Mouse (Mus musculus) T-helper 2 cell (primary cell): Measurements from ENCODE around the gene Pfn3.
"Not testable (repeated sequence)": the region's sequence is repeated elsewhere in the genome, so short reads cannot be mapped to it uniquely, and the experiment has no call there.

ENCODE experiments used
- in situ Hi-C: fragments of 300-600 bp; cut with MboI, MseI; formaldehyde crosslinking; loops from one replicate; pipeline ENCODE4 v1.15.1; 2025; ENCODE audit warnings: high pct_unique_total_duplicates

The Pfn3 gene

DNA sequence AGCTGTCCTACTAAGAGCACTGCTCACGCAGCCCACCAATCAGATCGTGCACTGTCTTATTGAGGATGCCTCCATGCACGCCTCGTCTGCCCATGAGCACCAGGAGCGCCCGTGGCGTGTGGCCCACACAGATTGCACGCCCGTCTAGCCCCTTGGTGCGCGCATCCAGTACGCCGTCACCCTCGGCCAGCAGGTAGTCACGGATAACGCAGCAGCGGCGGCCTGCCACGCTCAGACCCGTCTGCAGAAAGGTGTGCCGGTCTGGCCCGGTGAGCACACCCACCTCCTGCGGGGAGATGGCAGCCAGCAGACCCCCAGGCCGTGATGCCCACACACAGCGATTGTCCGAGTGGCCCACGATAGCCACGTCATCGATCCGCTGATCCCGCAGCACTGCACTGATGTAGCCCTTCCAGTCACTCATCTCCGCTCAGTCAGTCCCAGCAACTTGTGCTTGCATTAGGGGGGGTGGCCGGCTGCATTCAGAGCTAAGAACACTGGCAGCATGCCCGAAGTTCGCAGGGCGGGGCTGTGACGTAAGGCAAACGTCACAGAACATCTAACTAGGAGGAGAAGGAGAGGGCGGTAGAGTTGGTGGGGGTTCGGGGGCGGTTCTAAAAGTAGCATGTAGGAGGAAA is at the start of gene Pfn3:
Pfn3 (minus strand) TSS at position 490 of the 638 bp plus-strand sequence.
- in situ Hi-C loops: loop anchor here (5.0 kb wide), 1 partner anchor 37 kb away; no protein-coding TSS in a partner anchor

- in situ Hi-C loops: no loop called here
Measured at GRCm38 (mm10) chr13:55464027-55464884, 49.2 kb upstream of the Pfn3 start, which contains the start of gene Prr7. TSS of gene Prr7 (plus strand) at chr13:55464267.

GRCm38 (mm10) chr13:55463399-55464026 is 48.5 kb upstream of the Pfn3 start:
- in situ Hi-C loops: no loop called here

DNA sequence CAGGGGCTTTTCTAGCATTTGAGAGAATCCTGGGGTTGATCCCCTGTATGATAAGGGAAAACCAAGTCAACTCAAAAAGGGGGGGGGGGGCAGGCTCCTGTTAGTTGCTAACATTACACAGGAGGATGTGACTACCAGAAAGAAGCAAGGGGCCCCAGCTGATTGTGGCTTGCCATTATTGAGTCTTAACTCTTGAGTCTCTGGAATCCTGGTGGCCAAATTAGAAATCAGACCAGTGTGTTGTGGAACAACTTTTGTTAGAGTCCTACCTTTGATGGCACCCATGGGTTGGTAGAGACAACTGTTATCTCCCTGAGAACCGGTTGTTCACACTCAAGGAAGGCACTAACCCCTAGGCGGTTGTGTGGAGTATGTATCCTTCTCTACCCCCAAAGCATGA is 47.9 kb upstream of the Pfn3 start:
- in situ Hi-C loops: no loop called here

- in situ Hi-C loops: loop anchor here (5.0 kb wide), 1 partner anchor 35 kb away; the partner anchor contains the start of gene Pfn3
Measured at GRCm38 (mm10) chr13:55451785-55452549, 36.9 kb upstream of the Pfn3 start.

GRCm38 (mm10) chr13:55451296-55451695 is 36.3 kb upstream of the Pfn3 start:
- in situ Hi-C loops: loop anchor here (5.0 kb wide), 1 partner anchor 34 kb away; the partner anchor contains the start of gene Pfn3

DNA sequence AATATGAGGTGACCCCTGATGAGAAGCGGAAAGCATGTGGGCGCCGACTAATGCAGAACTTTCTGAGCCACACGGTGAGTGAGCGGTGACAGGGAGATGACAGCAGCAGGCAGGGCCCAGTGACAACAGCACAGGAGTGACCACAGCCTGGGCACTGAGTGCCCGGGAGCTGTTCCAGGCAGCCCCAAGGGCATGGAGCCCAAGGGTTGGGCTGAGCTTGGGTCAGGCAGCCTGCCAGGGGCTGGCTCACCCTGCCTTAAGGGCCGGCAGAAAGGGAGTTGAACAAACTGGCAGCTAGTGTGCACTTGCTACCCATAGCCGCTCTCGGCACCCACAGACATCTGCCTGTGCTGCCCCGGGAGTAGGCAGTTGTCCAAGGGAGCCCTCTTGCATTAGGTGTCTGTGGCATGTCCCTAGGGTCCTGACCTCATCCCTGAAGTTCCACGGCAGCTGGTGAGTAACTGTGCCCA is 35.5 kb upstream of the Pfn3 start:
- in situ Hi-C loops: loop anchor here (5.0 kb wide), 1 partner anchor 33 kb away; the partner anchor contains the start of gene Pfn3

GRCm38 (mm10) chr13:55449679-55450441 is 34.8 kb upstream of the Pfn3 start:
- in situ Hi-C loops: loop anchor here (5.0 kb wide), 1 partner anchor 33 kb away; the partner anchor contains the start of gene Pfn3

DNA sequence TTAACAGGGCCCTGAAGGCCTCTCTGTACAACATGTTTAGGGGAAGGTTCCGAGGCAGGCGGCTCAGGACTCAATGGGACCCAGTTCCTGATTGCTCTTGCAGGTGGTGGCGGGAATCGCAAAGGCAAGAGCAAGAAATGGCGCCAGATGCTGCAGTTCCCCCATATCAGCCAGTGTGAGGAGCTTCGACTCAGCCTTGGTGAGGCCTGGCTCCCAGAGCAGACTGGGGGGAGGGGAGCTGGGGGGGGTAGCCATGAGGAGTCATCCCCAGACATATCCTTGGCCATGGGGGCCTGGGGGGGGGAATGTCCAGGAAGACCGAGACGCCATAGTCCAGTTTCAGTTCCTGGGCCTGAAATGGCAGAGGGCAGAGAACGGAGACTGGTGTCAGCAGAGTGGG is 34.2 kb upstream of the Pfn3 start:
- in situ Hi-C loops: no loop called here

DNA sequence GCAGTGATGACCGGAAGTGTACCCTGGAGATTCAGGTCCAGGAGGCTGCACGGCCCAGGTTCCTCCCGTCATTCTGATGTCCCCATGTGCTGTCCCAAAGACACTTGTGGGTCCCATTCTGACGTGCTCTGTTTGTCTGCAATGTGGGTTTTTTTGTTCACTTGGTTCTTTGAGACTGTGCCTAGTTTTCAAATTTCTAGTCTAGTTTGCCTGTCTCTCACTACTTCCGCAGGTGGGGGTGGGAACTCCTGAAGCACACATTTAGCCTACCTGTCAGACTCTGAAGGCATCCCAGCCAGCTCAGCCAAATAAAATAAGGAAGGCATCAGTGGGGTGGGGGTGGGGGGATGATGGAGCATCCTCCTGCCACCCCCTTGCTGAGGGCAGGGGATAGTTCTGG is 33.1 kb upstream of the Pfn3 start:
- in situ Hi-C loops: no loop called here

GRCm38 (mm10) chr13:55447543-55447943 is 32.5 kb upstream of the Pfn3 start:
- in situ Hi-C loops: no loop called here

GRCm38 (mm10) chr13:55446483-55447105 is 31.6 kb upstream of the Pfn3 start:
- in situ Hi-C loops: no loop called here

DNA sequence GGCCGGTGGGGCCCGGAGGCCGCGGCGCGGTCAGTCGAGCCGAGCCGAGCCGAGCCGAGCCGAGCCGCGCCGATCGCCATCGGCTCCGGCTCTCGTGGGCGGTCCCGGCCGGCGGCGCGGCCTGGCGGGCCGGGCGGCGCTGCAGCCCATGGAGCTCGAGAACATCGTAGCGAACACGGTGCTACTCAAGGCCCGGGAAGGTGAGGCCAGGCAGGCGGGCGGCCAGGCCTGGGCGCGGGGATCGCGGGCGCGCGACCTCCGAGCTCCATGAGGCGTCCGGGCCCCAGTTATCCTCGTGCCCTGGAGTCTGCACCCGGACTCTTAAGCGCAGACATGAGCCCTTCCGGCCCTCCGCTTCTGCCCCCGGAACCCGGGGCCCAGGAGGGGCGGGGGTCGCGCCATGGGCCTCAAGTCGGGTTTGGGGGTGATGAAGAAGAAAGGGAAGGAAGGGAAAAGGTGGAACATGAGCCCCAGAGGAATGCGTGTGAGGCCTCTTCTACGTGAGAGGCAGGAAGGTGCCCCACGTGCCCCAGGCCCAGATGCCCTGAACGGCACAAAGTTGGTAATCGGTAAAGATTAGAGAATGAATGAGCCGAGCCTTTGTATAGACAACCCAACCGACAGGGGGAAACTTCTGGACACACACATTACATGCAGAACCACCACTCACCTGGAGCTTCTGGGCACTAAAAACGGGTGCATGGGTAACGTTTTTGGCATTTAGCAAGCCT is 30.5 kb upstream of the Pfn3 start:
- in situ Hi-C loops: no loop called here

- in situ Hi-C loops: no loop called here
Measured at GRCm38 (mm10) chr13:55444937-55445315, 29.9 kb upstream of the Pfn3 start, which contains the start of gene Grk6. TSS of gene Grk6 (plus strand) at chr13:55445072.

DNA sequence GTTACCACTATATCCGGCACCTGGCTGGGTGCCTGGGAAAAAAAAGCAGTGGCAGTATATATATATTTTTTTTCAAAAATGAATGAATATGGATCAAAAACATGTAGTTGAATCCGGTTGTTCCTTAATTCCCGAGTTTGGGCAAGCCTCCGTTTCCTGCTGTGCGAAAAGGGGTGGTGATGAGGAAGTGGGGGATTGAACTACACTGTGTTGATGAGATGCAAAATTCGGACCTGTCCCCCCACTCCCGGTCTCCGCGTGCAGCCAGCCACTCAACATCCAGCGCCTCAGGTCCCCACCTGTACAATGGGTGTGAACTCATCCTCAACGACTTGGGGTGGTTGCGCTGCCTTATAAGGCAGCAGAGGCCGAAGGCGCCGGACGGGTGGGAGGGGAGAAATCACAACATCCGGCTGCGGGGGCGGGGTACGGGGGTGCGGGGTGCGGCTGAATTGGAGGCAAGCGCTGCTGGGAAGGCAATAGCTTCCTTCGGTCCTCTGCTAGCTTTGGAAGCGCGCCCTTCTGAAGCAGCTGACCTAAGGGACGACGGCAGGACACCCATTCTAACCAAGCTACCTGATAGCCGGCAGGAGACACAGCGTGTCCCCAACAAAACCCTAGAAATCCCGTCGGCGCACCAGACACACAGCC is 29.4 kb upstream of the Pfn3 start:
- in situ Hi-C loops: no loop called here

GRCm38 (mm10) chr13:55443799-55444285 is 28.8 kb upstream of the Pfn3 start:
- in situ Hi-C loops: no loop called here

GRCm38 (mm10) chr13:55437111-55437629 is 22.1 kb upstream of the Pfn3 start:
- in situ Hi-C loops: not testable (repeated sequence)
